Mouse (Mus musculus): Measurements from ENCODE around the gene Arhgef25.

The Arhgef25 gene

GRCm38 (mm10) chr10:127138328-127139141 is 51.3 kb downstream of the Arhgef25 start:
- DNase-seq (ENCODE audit: low spot score in 2 of 2) = no peak

GRCm38 (mm10) chr10:127137896-127138295 is 52.0 kb downstream of the Arhgef25 start:
- no peak for DNase-seq (ENCODE audit: low spot score in 2 of 2)

DNA sequence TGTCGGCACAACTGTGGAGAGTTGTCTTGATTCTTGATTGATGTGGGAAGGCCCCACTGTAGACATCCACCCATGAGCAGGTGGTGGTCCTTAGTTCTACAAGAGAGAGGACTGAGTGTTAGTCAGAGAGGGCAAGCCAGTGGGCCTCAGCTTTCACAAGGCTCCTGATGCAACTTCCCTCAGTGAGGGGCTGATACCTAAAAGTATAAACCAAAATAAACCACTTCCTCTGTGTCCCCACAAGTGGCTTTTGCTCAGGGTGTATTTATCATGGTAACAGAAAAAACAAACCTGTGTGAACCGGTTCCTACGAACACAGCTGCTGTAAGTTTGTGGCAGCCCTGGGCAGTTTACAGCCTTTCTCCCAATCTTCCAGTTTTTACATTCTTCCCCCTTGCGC is 53.4 kb downstream of the Arhgef25 start:
- DNase-seq (ENCODE audit: low spot score in 2 of 2) = peak in 1 of 2 experiments; percentile 46

DNA sequence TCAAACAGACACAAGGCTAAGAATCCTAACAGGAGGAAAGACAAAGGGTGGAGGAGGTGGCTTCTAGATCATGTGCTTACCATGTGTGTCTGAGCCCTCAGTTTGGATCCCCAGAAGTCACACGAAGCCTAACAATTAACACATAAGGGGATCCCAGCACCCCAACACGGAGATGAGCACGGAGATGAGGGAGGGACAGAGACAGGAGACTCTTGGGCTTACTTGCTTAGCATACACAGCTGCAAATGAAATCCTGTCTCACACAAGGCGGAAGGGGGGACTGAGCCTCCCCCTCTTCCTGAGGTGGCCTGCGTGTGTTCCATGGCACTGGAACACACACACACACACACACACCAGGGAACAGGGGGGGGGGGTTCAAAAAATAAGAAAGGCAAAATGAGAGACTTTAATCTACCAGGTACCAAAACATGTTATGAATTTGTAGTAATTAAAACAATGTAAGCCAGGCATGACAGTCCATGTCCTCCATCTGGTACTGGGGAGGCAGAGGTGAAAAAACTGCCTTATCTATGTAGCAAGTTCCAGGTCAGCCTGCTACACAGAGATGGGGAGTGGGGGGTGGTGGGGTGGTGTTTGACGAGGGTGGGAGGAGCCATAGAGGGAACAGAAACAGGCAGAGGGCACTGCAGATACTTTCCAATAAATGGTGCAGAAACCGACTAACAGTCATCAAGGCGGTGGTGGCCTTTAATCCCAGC is 54.6 kb downstream of the Arhgef25 start:
- DNase-seq (ENCODE audit: low spot score in 2 of 2) = peak in 1 of 2 experiments; percentile 40

- peak in 1 of 2 experiments; percentile 45 for DNase-seq (ENCODE audit: low spot score in 2 of 2)
Observed at GRCm38 (mm10) chr10:127134394-127135035, 55.4 kb downstream of the Arhgef25 start.

Data from spleen, postnatal 10 days (tissue).